Mouse (Mus musculus): ENCODE data around the gene Xrcc5. TPM values are rescaled to one million over a fixed set of nuclear protein-coding genes. Genes with fewer than 3 reads are reported as not detected.

Gene Xrcc5
- polyA plus RNA-seq, 1 experiment from 2014 or later: 15.7 TPM

GRCm38 (mm10) chr1:72401331-72402069 lies 94.3 kb downstream of the Xrcc5 start:
- H3K27ac ChIP-seq (replicated peaks): no peak overlapping the region
- no peak for ATAC-seq (ENCODE audit: low FRiP score, low read depth)
- no peaks in the 10 kb centered on the region for H3K36me3 ChIP-seq
- H3K9me3 ChIP-seq: no peaks in the 10 kb centered on the region
- H3K4me3 ChIP-seq: no peak overlapping the region
- H3K9ac ChIP-seq: no peak overlapping the region
- H3K4me2 ChIP-seq: no peak overlapping the region
- H3K4me1 ChIP-seq (replicated peaks): peaks cover 4% of the 10 kb centered on the region; the same call in 1 of the 2 replicates
- 65% methylated on average over 8 of the region's 8 CpGs for WGBS
- no peaks in the 10 kb centered on the region for H3K27me3 ChIP-seq

GRCm38 (mm10) chr1:72406505-72407079 lies 99.4 kb downstream of the Xrcc5 start:
- 46% methylated on average over 14 of the region's 14 CpGs for WGBS
- Histone ChIP-seq H3K9me3 (no peaks in the 10 kb centered on the region), H3K36me3 (no peaks in the 10 kb centered on the region), H3K9ac (no peak overlapping the region), H3K4me1 (replicated peaks) (peaks cover 8% of the 10 kb centered on the region; the same call in 1 of the 2 replicates), H3K4me2 (no peak overlapping the region), H3K27me3 (no peaks in the 10 kb centered on the region), H3K27ac (replicated peaks) (peak overlapping the region; percentile 59; the same call in 1 of the 2 replicates), H3K4me3 (no peak overlapping the region)
- peak; percentile 73 for ATAC-seq (ENCODE audit: low FRiP score, low read depth)

GRCm38 (mm10) chr1:72409936-72410335 lies 102.7 kb downstream of the Xrcc5 start:
- H3K4me3 ChIP-seq: no peak overlapping the region
- H3K4me1 ChIP-seq (replicated peaks): peaks cover 18% of the 10 kb centered on the region
- 82% methylated on average over 5 of the region's 5 CpGs for WGBS
- H3K9ac ChIP-seq: no peak overlapping the region
- H3K27ac ChIP-seq (replicated peaks): no peak overlapping the region
- H3K4me2 ChIP-seq: no peak overlapping the region
- no peaks in the 10 kb centered on the region for H3K9me3 ChIP-seq
- no peaks in the 10 kb centered on the region for H3K36me3 ChIP-seq
- no peak for ATAC-seq (ENCODE audit: low FRiP score, low read depth)
- H3K27me3 ChIP-seq: no peaks in the 10 kb centered on the region

GRCm38 (mm10) chr1:72411108-72411507 lies 103.9 kb downstream of the Xrcc5 start:
- Histone ChIP-seq H3K36me3 (no peaks in the 10 kb centered on the region), H3K9ac (no peak overlapping the region), H3K4me2 (no peak overlapping the region), H3K4me1 (replicated peaks) (peaks cover 18% of the 10 kb centered on the region), H3K9me3 (no peaks in the 10 kb centered on the region), H3K27me3 (no peaks in the 10 kb centered on the region), H3K4me3 (no peak overlapping the region), H3K27ac (replicated peaks) (no peak overlapping the region)
- WGBS: 85% methylated on average over 8 of the region's 8 CpGs
- no peak for ATAC-seq (ENCODE audit: low FRiP score, low read depth)

- WGBS: 88% methylated on average over 8 of the region's 8 CpGs
- H3K4me3 ChIP-seq: no peak overlapping the region
- ATAC-seq (ENCODE audit: low FRiP score, low read depth): no peak
- peaks cover 11% of the 10 kb centered on the region for H3K4me1 ChIP-seq (replicated peaks)
- no peaks in the 10 kb centered on the region for H3K27me3 ChIP-seq
- H3K27ac ChIP-seq (replicated peaks): no peak overlapping the region
- no peak overlapping the region for H3K9ac ChIP-seq
- H3K9me3 ChIP-seq: no peaks in the 10 kb centered on the region
- no peaks in the 10 kb centered on the region for H3K36me3 ChIP-seq
- no peak overlapping the region for H3K4me2 ChIP-seq
These were observed 106.0 kb downstream of the Xrcc5 start for GRCm38 (mm10) chr1:72413205-72413604.

GRCm38 (mm10) chr1:72414133-72414532 lies 106.9 kb downstream of the Xrcc5 start:
- peaks cover 17% of the 10 kb centered on the region for H3K4me1 ChIP-seq (replicated peaks)
- peak; percentile 46; the same call in 1 of the 2 replicates for ATAC-seq (ENCODE audit: low FRiP score, low read depth)
- H3K4me2 ChIP-seq: no peak overlapping the region
- 23% methylated on average over 8 of the region's 8 CpGs for WGBS
- no peaks in the 10 kb centered on the region for H3K9me3 ChIP-seq
- H3K27ac ChIP-seq (replicated peaks): peak overlapping the region; percentile 12
- no peaks in the 10 kb centered on the region for H3K27me3 ChIP-seq
- no peaks in the 10 kb centered on the region for H3K36me3 ChIP-seq
- H3K4me3 ChIP-seq: no peak overlapping the region
- H3K9ac ChIP-seq: no peak overlapping the region

- Histone ChIP-seq H3K9ac (no peak overlapping the region), H3K4me1 (replicated peaks) (peaks cover 19% of the 10 kb centered on the region), H3K4me2 (no peak overlapping the region), H3K4me3 (no peak overlapping the region), H3K9me3 (no peaks in the 10 kb centered on the region), H3K27ac (replicated peaks) (peak overlapping the region; percentile 12), H3K27me3 (no peaks in the 10 kb centered on the region), H3K36me3 (no peaks in the 10 kb centered on the region)
- ATAC-seq (ENCODE audit: low FRiP score, low read depth): peak; percentile 9; the same call in 1 of the 2 replicates
- WGBS: 29% methylated on average over 8 of the region's 8 CpGs
These were observed 107.5 kb downstream of the Xrcc5 start for GRCm38 (mm10) chr1:72414561-72415253.

- WGBS: 44% methylated on average over 8 of the region's 8 CpGs
- Histone ChIP-seq H3K36me3 (no peaks in the 10 kb centered on the region), H3K4me2 (no peak overlapping the region), H3K9ac (no peak overlapping the region), H3K4me1 (replicated peaks) (peaks cover 18% of the 10 kb centered on the region), H3K27me3 (no peaks in the 10 kb centered on the region), H3K9me3 (no peaks in the 10 kb centered on the region), H3K27ac (replicated peaks) (peak overlapping the region; percentile 17; the same call in 1 of the 2 replicates), H3K4me3 (no peak overlapping the region)
- ATAC-seq (ENCODE audit: low FRiP score, low read depth): no peak
These were observed 111.8 kb downstream of the Xrcc5 start for GRCm38 (mm10) chr1:72418744-72419655.

- Histone ChIP-seq H3K4me3 (no peak overlapping the region), H3K36me3 (no peaks in the 10 kb centered on the region), H3K4me2 (no peak overlapping the region), H3K4me1 (replicated peaks) (peaks cover 8% of the 10 kb centered on the region; the same call in 1 of the 2 replicates), H3K27me3 (no peaks in the 10 kb centered on the region), H3K9ac (no peak overlapping the region), H3K27ac (replicated peaks) (no peak overlapping the region), H3K9me3 (no peaks in the 10 kb centered on the region)
- no peak for ATAC-seq (ENCODE audit: low FRiP score, low read depth)
- WGBS: 54% methylated on average over 2 of the region's 2 CpGs
These were observed 113.0 kb downstream of the Xrcc5 start for GRCm38 (mm10) chr1:72420220-72420619.

GRCm38 (mm10) chr1:72422121-72422520 lies 114.9 kb downstream of the Xrcc5 start:
- Histone ChIP-seq H3K9me3 (no peaks in the 10 kb centered on the region), H3K4me2 (no peak overlapping the region), H3K9ac (no peak overlapping the region), H3K4me1 (replicated peaks) (peaks cover 8% of the 10 kb centered on the region; the same call in 1 of the 2 replicates), H3K27ac (replicated peaks) (no peak overlapping the region), H3K27me3 (no peaks in the 10 kb centered on the region), H3K4me3 (no peak overlapping the region), H3K36me3 (no peaks in the 10 kb centered on the region)
- ATAC-seq (ENCODE audit: low FRiP score, low read depth): no peak
- WGBS: 88% methylated on average over 4 of the region's 4 CpGs

- Histone ChIP-seq H3K4me3 (no peak overlapping the region), H3K9ac (no peak overlapping the region), H3K27me3 (no peaks in the 10 kb centered on the region), H3K4me2 (no peak overlapping the region), H3K27ac (replicated peaks) (no peak overlapping the region), H3K9me3 (no peaks in the 10 kb centered on the region), H3K36me3 (0 out of 2 replicates have a peak, but pooled peaks cover 7% of the 10 kb centered on the region), H3K4me1 (replicated peaks) (no peaks in the 10 kb centered on the region)
- 85% methylated on average over 4 of the region's 4 CpGs for WGBS
- no peak for ATAC-seq (ENCODE audit: low FRiP score, low read depth)
These were observed 119.2 kb downstream of the Xrcc5 start for GRCm38 (mm10) chr1:72426456-72426855.

Measured in hindbrain, embryonic 15.5 days (tissue).